Mouse (Mus musculus) neural tube, embryonic 11.5 days (tissue): ENCODE measurements around the gene 1700029J07Rik. TPM values are rescaled to one million over a fixed set of nuclear protein-coding genes. Genes with fewer than 3 reads are reported as not detected.

Experiments
- ATAC-seq: fragments of 200-750 bp; cut with Nextera tagmentation; 2 replicates; pipeline ENCODE4 v1.8.0; 2017; ENCODE audit warnings: moderate number of reproducible peaks, mild to moderate bottlenecking, moderate TSS enrichment, moderate library complexity; ENCODE audit not compliant: insufficient read depth, low FRiP score, low TSS enrichment
- DNase-seq: peaks from one replicate; pipeline ENCODE4 v3.0.0-alpha.2; 2015; ENCODE audit warnings: low spot score
- H3K27ac ChIP-seq: fragments of 300-500 bp; sonication (generic); 2 replicates; pipeline ENCODE4 v1.5.1; 2014; ENCODE audit warnings: low read depth, mild to moderate bottlenecking, low read length
- H3K27me3 ChIP-seq: fragments of 300-500 bp; sonication (generic); 2 replicates; pipeline ENCODE4 v1.6.1; 2014; ENCODE audit warnings: mild to moderate bottlenecking, low read length, mixed read lengths; ENCODE audit not compliant: control insufficient read depth, insufficient read depth
- H3K36me3 ChIP-seq: fragments of 300-500 bp; sonication (generic); 2 replicates; pipeline ENCODE4 v1.6.1; 2014; ENCODE audit warnings: mild to moderate bottlenecking, low read length, moderate library complexity, mixed read lengths; ENCODE audit not compliant: control insufficient read depth, insufficient read depth
- H3K4me1 ChIP-seq: fragments of 300-500 bp; sonication (generic); 2 replicates; pipeline ENCODE4 v1.6.1; 2014; ENCODE audit warnings: low read length, mixed read lengths; ENCODE audit not compliant: control insufficient read depth, insufficient read depth
- H3K4me2 ChIP-seq: fragments of 300-500 bp; sonication (generic); 2 replicates; pipeline ENCODE4 v1.6.1; 2014; ENCODE audit warnings: low read depth, mild to moderate bottlenecking, moderate library complexity
- H3K4me3 ChIP-seq: fragments of 300-500 bp; sonication (generic); 2 replicates; pipeline ENCODE4 v1.5.1; 2014; ENCODE audit warnings: low read depth, low read length
- H3K9ac ChIP-seq: fragments of 300-500 bp; sonication (generic); 2 replicates; pipeline ENCODE4 v1.6.1; 2014; ENCODE audit warnings: mild to moderate bottlenecking, low read length
- H3K9me3 ChIP-seq: fragments of 300-500 bp; sonication (generic); 2 replicates; pipeline ENCODE4 v1.6.1; 2016; ENCODE audit warnings: low read length; ENCODE audit not compliant: control insufficient read depth
- WGBS: fragments of 180-500 bp; shearing (Covaris S2); extraction: QIAGEN DNeasy Blood & Tissue Kit; methylation state at CpG from one replicate; pipeline ENCODE4 v1.1.7; 2014; 5-methylcytosine and 5-hydroxymethylcytosine counted together
- polyA plus RNA-seq: library from polyadenylated mRNA; unstranded; fragments of >200 nt; fragmentation: Nextera tagmentation; extraction: Ambion mirVana; gene quantifications from 2 replicates; pipeline ENCODE4 v1.2.1, GENCODE M21; 2014

Gene 1700029J07Rik
- polyA plus RNA-seq = 2.3 and 2.9 TPM in 2 replicates

GRCm38 (mm10) chr8:45975126-45975836 is at the start of gene 1700029J07Rik, which contains the start of gene Ufsp2:
Gene 1700029J07Rik, minus strand, starts transcription at chr8:45975252.
Gene Ufsp2, plus strand, starts transcription at chr8:45975528.
- peak; percentile 96 for DNase-seq
- peak; percentile 98 for ATAC-seq
- Histone ChIP-seq H3K4me1 (peaks cover 9% of the 10 kb centered on the region), H3K27ac (0 out of 2 replicates have a peak within 1 kb of the TSS, but pooled peaks have one; percentile 53), H3K9me3 (no peaks in the 10 kb centered on the region), H3K27me3 (no peaks in the 10 kb centered on the region), H3K9ac (peak within 1 kb of the TSS; percentile 55), H3K4me2 (peak within 1 kb of the TSS; percentile 71), H3K36me3 (no peaks in the 10 kb centered on the region), H3K4me3 (peak within 1 kb of the TSS; percentile 44)
- 1% methylated on average over 57 of the region's 57 CpGs for WGBS

- Histone ChIP-seq H3K4me2 (no peak overlapping the region), H3K9ac (no peak overlapping the region), H3K9me3 (no peaks in the 10 kb centered on the region), H3K4me3 (no peak overlapping the region), H3K4me1 (no peaks in the 10 kb centered on the region), H3K36me3 (no peaks in the 10 kb centered on the region), H3K27me3 (no peaks in the 10 kb centered on the region), H3K27ac (no peak overlapping the region)
- DNase-seq (no peak), ATAC-seq (no peak)
- 49% methylated on average over 4 of the region's 4 CpGs for WGBS
Measured at GRCm38 (mm10) chr8:46024392-46024791, 49.3 kb upstream of the 1700029J07Rik start.

GRCm38 (mm10) chr8:46022758-46023157 is 47.7 kb upstream of the 1700029J07Rik start:
- DNase-seq (no peak), ATAC-seq (no peak)
- Histone ChIP-seq H3K9ac (no peak overlapping the region), H3K27ac (no peak overlapping the region), H3K36me3 (no peaks in the 10 kb centered on the region), H3K4me2 (no peak overlapping the region), H3K4me3 (no peak overlapping the region), H3K27me3 (no peaks in the 10 kb centered on the region), H3K9me3 (no peaks in the 10 kb centered on the region), H3K4me1 (no peaks in the 10 kb centered on the region)
- 95% methylated on average over 9 of the region's 9 CpGs for WGBS

- Histone ChIP-seq H3K4me2 (no peak overlapping the region), H3K27ac (no peak overlapping the region), H3K36me3 (no peaks in the 10 kb centered on the region), H3K9me3 (no peaks in the 10 kb centered on the region), H3K4me3 (no peak overlapping the region), H3K4me1 (no peaks in the 10 kb centered on the region), H3K27me3 (no peaks in the 10 kb centered on the region), H3K9ac (no peak overlapping the region)
- 83% methylated on average over 9 of the region's 9 CpGs for WGBS
- no peak for DNase-seq
- ATAC-seq = no peak
Measured at GRCm38 (mm10) chr8:46022203-46022602, 47.2 kb upstream of the 1700029J07Rik start.

GRCm38 (mm10) chr8:46010746-46011680 is 36.0 kb upstream of the 1700029J07Rik start:
- H3K9me3 ChIP-seq = no peaks in the 10 kb centered on the region
- no peaks in the 10 kb centered on the region for H3K36me3 ChIP-seq
- WGBS = 19% methylated on average over 17 of the region's 17 CpGs
- no peak overlapping the region for H3K9ac ChIP-seq
- ATAC-seq (no peak), DNase-seq (peak; percentile 44)
- H3K4me3 ChIP-seq = no peak overlapping the region
- no peak overlapping the region for H3K27ac ChIP-seq
- no peaks in the 10 kb centered on the region for H3K27me3 ChIP-seq
- no peaks in the 10 kb centered on the region for H3K4me1 ChIP-seq
- peak overlapping the region; percentile 25 for H3K4me2 ChIP-seq

- no peak for DNase-seq
- no peak for ATAC-seq
- no peaks in the 10 kb centered on the region for H3K36me3 ChIP-seq
- H3K4me1 ChIP-seq = no peaks in the 10 kb centered on the region
- no peaks in the 10 kb centered on the region for H3K27me3 ChIP-seq
- H3K27ac ChIP-seq = no peak overlapping the region
- H3K4me3 ChIP-seq = no peak overlapping the region
- peak overlapping the region; percentile 25 for H3K4me2 ChIP-seq
- H3K9ac ChIP-seq = no peak overlapping the region
- no peaks in the 10 kb centered on the region for H3K9me3 ChIP-seq
- 52% methylated on average over 2 of the region's 2 CpGs for WGBS
Measured at GRCm38 (mm10) chr8:46010306-46010705, 35.3 kb upstream of the 1700029J07Rik start.

- H3K9me3 ChIP-seq = no peaks in the 10 kb centered on the region
- no peak for DNase-seq
- H3K4me1 ChIP-seq = no peaks in the 10 kb centered on the region
- no peaks in the 10 kb centered on the region for H3K27me3 ChIP-seq
- no peak for ATAC-seq
- no peak overlapping the region for H3K4me2 ChIP-seq
- H3K4me3 ChIP-seq = no peak overlapping the region
- H3K9ac ChIP-seq = no peak overlapping the region
- H3K36me3 ChIP-seq = no peaks in the 10 kb centered on the region
- WGBS = 50% methylated on average over 3 of the region's 3 CpGs
- H3K27ac ChIP-seq = no peak overlapping the region
Measured at GRCm38 (mm10) chr8:46007050-46007672, 32.1 kb upstream of the 1700029J07Rik start.

GRCm38 (mm10) chr8:46005596-46005995 is 30.5 kb upstream of the 1700029J07Rik start, which contains the start of gene Ankrd37:
Gene Ankrd37, minus strand, starts transcription at chr8:46005707.
- H3K9ac ChIP-seq = no peak within 1 kb of the TSS
- no peaks in the 10 kb centered on the region for H3K9me3 ChIP-seq
- H3K27ac ChIP-seq = no peak within 1 kb of the TSS
- H3K4me3 ChIP-seq = no peak within 1 kb of the TSS
- no peak within 1 kb of the TSS for H3K4me2 ChIP-seq
- WGBS = 78% methylated on average over 4 of the region's 4 CpGs
- no peaks in the 10 kb centered on the region for H3K36me3 ChIP-seq
- DNase-seq (no peak), ATAC-seq (no peak)
- H3K27me3 ChIP-seq = no peaks in the 10 kb centered on the region
- H3K4me1 ChIP-seq = no peaks in the 10 kb centered on the region
